Mouse (Mus musculus) heart, embryonic 10.5 days (tissue): ENCODE results near the gene Msl3. TPM values are rescaled to one million over a fixed set of nuclear protein-coding genes. Genes with fewer than 3 reads are reported as not detected.

ENCODE experiments used
- DNase-seq: peaks from one replicate; pipeline ENCODE4 v3.0.0-alpha.2; 2017; ENCODE audit warnings: low spot score
- H3K27ac ChIP-seq: fragments of 300-500 bp; sonication (generic); 2 replicates; pipeline ENCODE4 v1.5.1; 2016; ENCODE audit warnings: mild to moderate bottlenecking
- H3K27me3 ChIP-seq: fragments of 300-500 bp; sonication (generic); 2 replicates; pipeline ENCODE4 v1.6.1; 2016; ENCODE audit warnings: mild to moderate bottlenecking; ENCODE audit not compliant: poor library complexity, insufficient read depth, severe bottlenecking
- H3K36me3 ChIP-seq: fragments of 300-500 bp; sonication (generic); 2 replicates; pipeline ENCODE4 v1.6.1; 2016; ENCODE audit warnings: mild to moderate bottlenecking, moderate library complexity
- H3K4me1 ChIP-seq: fragments of 300-500 bp; sonication (generic); 2 replicates; pipeline ENCODE4 v1.6.1; 2016; ENCODE audit warnings: mild to moderate bottlenecking
- H3K4me3 ChIP-seq: fragments of 300-500 bp; sonication (generic); 2 replicates; pipeline ENCODE4 v1.5.1; 2016; ENCODE audit warnings: mild to moderate bottlenecking, moderate library complexity
- H3K9me3 ChIP-seq: fragments of 300-500 bp; sonication (generic); 2 replicates; pipeline ENCODE4 v1.6.1; 2016; ENCODE audit warnings: mild to moderate bottlenecking, moderate library complexity
- WGBS: fragments of 180-500 bp; shearing (Covaris S2); methylation state at CpG from one replicate; pipeline ENCODE4 v1.1.7; 2016; 5-methylcytosine and 5-hydroxymethylcytosine counted together
- polyA plus RNA-seq: library from polyadenylated mRNA; unstranded; fragments of >200 nt; fragmentation: Nextera tagmentation; extraction: Ambion mirVana; gene quantifications from 2 replicates; pipeline ENCODE4 v1.2.1, GENCODE M21; 2016

Gene Msl3
- polyA plus RNA-seq, 1 experiment from 2014 or later: 31.3 TPM

GRCm38 (mm10) chrX:168643451-168643850, 30.2 kb downstream of the Msl3 start:
- no peak for DNase-seq
- Histone ChIP-seq H3K27ac (no peak overlapping the region), H3K4me1 (no peaks in the 10 kb centered on the region), H3K27me3 (no peaks in the 10 kb centered on the region), H3K9me3 (no peaks in the 10 kb centered on the region), H3K36me3 (no peaks in the 10 kb centered on the region), H3K4me3 (no peak overlapping the region)
- 95% methylated on average over 1 of the region's 1 CpGs for WGBS

DNA sequence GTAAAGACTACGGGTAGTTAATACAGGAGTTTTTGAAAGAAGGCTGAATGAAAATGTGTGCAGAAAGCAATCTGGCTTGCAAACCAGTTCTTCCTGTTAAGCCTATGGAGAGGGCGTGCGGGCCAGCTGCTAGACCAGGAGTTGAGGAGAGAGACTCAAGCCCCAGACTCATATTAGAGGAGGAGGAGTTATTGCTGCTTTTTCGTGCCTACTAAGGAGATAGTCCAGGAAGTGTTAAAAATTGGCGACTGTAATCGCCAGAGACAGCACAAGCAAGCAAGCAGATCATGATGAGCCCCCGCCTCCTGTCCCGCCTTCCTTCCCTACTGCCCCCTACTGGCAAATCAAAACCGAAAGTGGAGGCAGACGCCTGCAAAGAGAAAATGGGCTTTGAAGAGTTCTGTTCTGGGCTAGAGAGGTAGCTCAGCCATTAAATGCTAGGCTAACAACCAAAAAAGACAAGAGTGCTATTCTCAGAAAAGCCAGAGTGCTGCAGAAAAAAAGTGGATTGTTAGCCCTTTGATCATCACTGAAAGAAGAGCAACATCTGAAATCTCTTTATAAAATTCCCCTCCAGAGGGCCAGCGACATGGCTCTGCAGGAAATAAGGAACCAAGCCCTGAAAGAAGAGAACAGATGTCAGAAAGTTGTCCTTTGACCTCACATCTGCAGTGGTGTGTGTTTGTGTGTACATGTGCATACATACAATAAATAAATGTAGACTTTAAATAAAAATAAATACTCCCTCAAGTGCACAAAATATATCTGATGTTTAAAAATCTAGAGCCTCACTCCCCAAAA, 33.9 kb downstream of the Msl3 start:
- H3K27me3 ChIP-seq: no peaks in the 10 kb centered on the region
- H3K9me3 ChIP-seq: no peaks in the 10 kb centered on the region
- WGBS: 18% methylated on average over 11 of the region's 11 CpGs

More for the DNA sequence above, 33.9 kb downstream of the Msl3 start:
- Histone ChIP-seq H3K27ac (no peak overlapping the region), H3K4me1 (no peaks in the 10 kb centered on the region), H3K36me3 (no peaks in the 10 kb centered on the region), H3K4me3 (peak overlapping the region; percentile 53)
- DNase-seq: peak; percentile 78

Other genes with a start within 250 kb of the Msl3 start
- gene Frmpd4, start 96.7 kb downstream of the Msl3 start, polyA plus RNA-seq: 0.05 TPM in 1 of 2 replicates, not detected in the other
- 7.2 and 9.5 TPM in 2 replicates for gene Arhgap6, start 121.2 kb upstream of the Msl3 start, polyA plus RNA-seq